Mouse (Mus musculus) liver, embryonic 11.5 days (tissue): Measurements from ENCODE around the gene Asic2. TPM values are rescaled to one million over a fixed set of nuclear protein-coding genes. Genes with fewer than 3 reads are reported as not detected.

ENCODE experiments used
- ATAC-seq: fragments of 200-750 bp; cut with Nextera tagmentation; replicated peaks from 2 replicates; pipeline ENCODE4 v1.8.0; 2017; ENCODE audit warnings: moderate number of reproducible peaks, mild to moderate bottlenecking, moderate TSS enrichment, moderate library complexity; ENCODE audit not compliant: low FRiP score
- DNase-seq: peaks from one replicate; pipeline ENCODE4 v3.0.0-alpha.2; 2017; ENCODE audit warnings: low spot score
- H3K27ac ChIP-seq: fragments of 300-500 bp; sonication (generic); 2 replicates; pipeline ENCODE4 v1.5.1; 2014; ENCODE audit warnings: mild to moderate bottlenecking, low read depth, low read length, control low read depth
- H3K27me3 ChIP-seq: fragments of 300-500 bp; sonication (generic); replicated peaks from 2 replicates; pipeline ENCODE4 v1.6.1; 2014; ENCODE audit warnings: low read length, mixed read lengths; ENCODE audit not compliant: control insufficient read depth, insufficient read depth
- H3K36me3 ChIP-seq: fragments of 300-500 bp; sonication (generic); 2 replicates; pipeline ENCODE4 v1.6.1; 2014; ENCODE audit warnings: mild to moderate bottlenecking, low read length, moderate library complexity, mixed read lengths; ENCODE audit not compliant: control insufficient read depth, insufficient read depth
- H3K4me1 ChIP-seq: fragments of 300-500 bp; sonication (generic); replicated peaks from 2 replicates; pipeline ENCODE4 v1.6.1; 2014; ENCODE audit warnings: low read length, mixed read lengths; ENCODE audit not compliant: control insufficient read depth, insufficient read depth
- H3K4me2 ChIP-seq: fragments of 300-500 bp; sonication (generic); 2 replicates; pipeline ENCODE4 v1.6.1; 2014; ENCODE audit warnings: mild to moderate bottlenecking, control low read depth, moderate library complexity
- H3K4me3 ChIP-seq: fragments of 300-500 bp; sonication (generic); 2 replicates; pipeline ENCODE4 v1.5.1; 2014; ENCODE audit warnings: low read depth, low read length, control low read depth
- H3K9ac ChIP-seq: fragments of 300-500 bp; sonication (generic); 2 replicates; pipeline ENCODE4 v1.6.1; 2014; ENCODE audit warnings: low read depth, low read length, control low read depth
- H3K9me3 ChIP-seq: fragments of 300-500 bp; sonication (generic); 2 replicates; pipeline ENCODE4 v1.6.1; 2016; ENCODE audit warnings: low read length, inconsistent platforms, mixed read lengths; ENCODE audit not compliant: control insufficient read depth
- WGBS: fragments of 180-500 bp; shearing (Covaris S2); extraction: QIAGEN DNeasy Blood & Tissue Kit; methylation state at CpG from one replicate; pipeline ENCODE4 v1.1.7; 2014; 5-methylcytosine and 5-hydroxymethylcytosine counted together
- polyA plus RNA-seq: library from polyadenylated mRNA; unstranded; fragments of >200 nt; fragmentation: Nextera tagmentation; extraction: Ambion mirVana; gene quantifications from 2 replicates; pipeline ENCODE4 v1.2.1, GENCODE M21; 2014

Asic2 gene
- polyA plus RNA-seq, 1 experiment from 2014 or later, result 0.27 TPM

GRCm38 (mm10) chr11:81845010-81845685, 123.1 kb downstream of the Asic2 start:
- Histone ChIP-seq H3K4me3 (no peak overlapping the region), H3K4me2 (no peak overlapping the region), H3K9ac (no peak overlapping the region), H3K27me3 (no peaks in the 10 kb centered on the region), H3K4me1 (no peaks in the 10 kb centered on the region), H3K27ac (no peak overlapping the region), H3K9me3 (no peaks in the 10 kb centered on the region), H3K36me3 (no peaks in the 10 kb centered on the region)
- 68% methylated on average over 5 of the region's 5 CpGs for WGBS
- ATAC-seq, result no peak
- DNase-seq, result no peak

- no peak for ATAC-seq
- Histone ChIP-seq H3K4me2 (no peak overlapping the region), H3K4me1 (no peaks in the 10 kb centered on the region), H3K27ac (no peak overlapping the region), H3K9ac (no peak overlapping the region), H3K27me3 (no peaks in the 10 kb centered on the region), H3K4me3 (no peak overlapping the region), H3K36me3 (no peaks in the 10 kb centered on the region), H3K9me3 (no peaks in the 10 kb centered on the region)
- WGBS, result 52% methylated on average over 2 of the region's 2 CpGs
- no peak for DNase-seq
These were observed 127.3 kb downstream of the Asic2 start for GRCm38 (mm10) chr11:81841001-81841400.

GRCm38 (mm10) chr11:81838426-81838825, 129.8 kb downstream of the Asic2 start:
- ATAC-seq (no peak), DNase-seq (no peak)
- WGBS, result 83% methylated on average over 4 of the region's 4 CpGs
- no peak overlapping the region for H3K4me2 ChIP-seq
- H3K4me1 ChIP-seq, result no peaks in the 10 kb centered on the region
- H3K27me3 ChIP-seq, result no peaks in the 10 kb centered on the region
- H3K27ac ChIP-seq, result no peak overlapping the region
- no peaks in the 10 kb centered on the region for H3K36me3 ChIP-seq
- H3K9ac ChIP-seq, result no peak overlapping the region
- H3K4me3 ChIP-seq, result no peak overlapping the region
- no peaks in the 10 kb centered on the region for H3K9me3 ChIP-seq

DNA sequence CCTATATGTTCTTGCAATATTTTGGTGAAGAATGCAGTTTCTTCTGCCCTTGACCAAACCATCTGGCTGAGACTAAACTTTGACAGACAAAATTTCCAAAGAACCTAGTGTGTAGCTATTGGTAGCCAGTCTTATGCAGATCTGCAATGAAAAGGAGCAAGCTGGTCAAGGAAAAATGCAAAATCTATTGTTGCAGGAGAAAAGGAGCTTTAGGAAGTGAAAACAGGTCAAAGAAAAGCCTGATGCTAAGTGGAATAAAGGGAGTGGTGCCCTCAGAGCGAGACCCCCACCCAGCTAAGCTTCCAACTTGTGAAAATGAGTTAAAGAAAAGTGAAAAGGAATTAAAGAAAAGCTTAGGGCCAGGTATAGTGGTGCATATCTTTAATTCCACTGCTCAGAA, 135.9 kb downstream of the Asic2 start:
- no peaks in the 10 kb centered on the region for H3K36me3 ChIP-seq
- ATAC-seq (no peak), DNase-seq (no peak)
- no peaks in the 10 kb centered on the region for H3K9me3 ChIP-seq
- WGBS, result 56% methylated on average over 1 of the region's 1 CpGs
- H3K9ac ChIP-seq, result no peak overlapping the region
- H3K27ac ChIP-seq, result no peak overlapping the region
- H3K4me1 ChIP-seq, result no peaks in the 10 kb centered on the region
- no peak overlapping the region for H3K4me2 ChIP-seq
- no peak overlapping the region for H3K4me3 ChIP-seq
- no peaks in the 10 kb centered on the region for H3K27me3 ChIP-seq

- Histone ChIP-seq H3K27ac (no peak overlapping the region), H3K9ac (no peak overlapping the region), H3K27me3 (no peaks in the 10 kb centered on the region), H3K4me3 (no peak overlapping the region), H3K4me2 (no peak overlapping the region), H3K9me3 (no peaks in the 10 kb centered on the region), H3K4me1 (no peaks in the 10 kb centered on the region), H3K36me3 (no peaks in the 10 kb centered on the region)
- DNase-seq (no peak), ATAC-seq (no peak)
- 76% methylated on average over 5 of the region's 5 CpGs for WGBS
These were observed 151.7 kb downstream of the Asic2 start for GRCm38 (mm10) chr11:81816531-81816930.

DNA sequence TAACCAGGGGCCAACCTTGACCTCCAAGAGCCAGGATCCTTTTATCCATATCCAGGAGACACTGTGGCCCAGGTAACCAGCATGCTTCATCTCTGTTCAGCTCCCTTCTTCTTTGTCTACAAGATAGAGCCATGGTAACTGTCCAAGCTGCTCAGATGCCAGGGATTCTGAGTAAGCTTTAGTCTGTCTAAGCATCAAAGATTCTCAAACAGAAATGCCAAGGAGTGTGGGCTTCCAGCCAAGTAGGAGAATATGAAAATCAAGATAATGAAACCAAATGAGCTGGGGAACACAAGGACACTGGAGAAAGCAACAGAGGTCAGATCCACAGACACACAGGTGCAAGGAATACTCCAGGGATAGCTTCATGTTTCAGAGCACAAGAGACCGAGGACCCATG, 153.4 kb downstream of the Asic2 start:
- DNase-seq, result no peak
- H3K4me1 ChIP-seq, result no peaks in the 10 kb centered on the region
- 91% methylated on average over 1 of the region's 1 CpGs for WGBS
- no peak overlapping the region for H3K9ac ChIP-seq
- H3K9me3 ChIP-seq, result peaks cover 3% of the 10 kb centered on the region; the same call in 1 of the 2 replicates
- no peaks in the 10 kb centered on the region for H3K27me3 ChIP-seq
- H3K27ac ChIP-seq, result no peak overlapping the region
- ATAC-seq, result no peak
- no peak overlapping the region for H3K4me2 ChIP-seq
- no peaks in the 10 kb centered on the region for H3K36me3 ChIP-seq
- H3K4me3 ChIP-seq, result no peak overlapping the region

DNA sequence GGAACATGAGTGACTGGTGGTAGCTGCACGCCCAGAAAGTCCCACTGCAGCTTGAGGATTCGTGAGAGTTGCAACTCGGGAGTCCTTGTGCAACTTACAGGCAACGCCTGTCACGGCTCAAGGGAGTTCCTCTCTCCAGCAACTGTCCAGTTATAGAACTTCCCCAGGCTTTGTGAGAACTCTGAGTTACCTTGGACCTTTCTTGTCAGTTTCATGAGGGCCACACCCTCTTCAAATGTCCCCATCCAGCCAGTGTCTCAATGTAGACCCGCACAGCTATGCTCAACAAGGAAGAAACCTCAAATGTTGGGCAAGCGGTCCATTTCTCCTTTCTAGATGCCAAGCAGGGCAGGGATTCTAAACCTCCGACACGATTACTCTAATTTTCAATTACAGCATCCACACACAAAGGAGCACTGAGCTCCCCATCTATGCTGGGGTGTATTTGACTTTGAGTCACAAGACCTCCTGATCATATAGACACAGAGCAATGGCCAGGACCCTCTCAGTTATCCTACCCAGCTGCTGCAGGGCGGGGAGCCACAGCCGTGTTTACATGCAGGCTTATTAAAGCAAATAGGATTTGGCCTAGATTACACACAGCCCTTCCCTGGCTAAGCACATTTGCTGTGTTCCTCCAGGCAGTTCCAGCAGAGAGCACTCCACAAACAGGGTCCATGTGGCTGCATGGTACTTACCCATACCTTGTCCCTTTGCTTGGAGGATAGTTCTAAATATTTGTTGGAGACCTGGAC, 161.2 kb downstream of the Asic2 start:
- no peaks in the 10 kb centered on the region for H3K36me3 ChIP-seq
- peaks cover 3% of the 10 kb centered on the region; the same call in 1 of the 2 replicates for H3K9me3 ChIP-seq
- no peak overlapping the region for H3K9ac ChIP-seq
- WGBS, result 72% methylated on average over 11 of the region's 11 CpGs
- no peak for ATAC-seq
- no peaks in the 10 kb centered on the region for H3K4me1 ChIP-seq
- H3K4me3 ChIP-seq, result no peak overlapping the region
- no peaks in the 10 kb centered on the region for H3K27me3 ChIP-seq
- H3K4me2 ChIP-seq, result no peak overlapping the region
- H3K27ac ChIP-seq, result no peak overlapping the region
- DNase-seq, result no peak

DNA sequence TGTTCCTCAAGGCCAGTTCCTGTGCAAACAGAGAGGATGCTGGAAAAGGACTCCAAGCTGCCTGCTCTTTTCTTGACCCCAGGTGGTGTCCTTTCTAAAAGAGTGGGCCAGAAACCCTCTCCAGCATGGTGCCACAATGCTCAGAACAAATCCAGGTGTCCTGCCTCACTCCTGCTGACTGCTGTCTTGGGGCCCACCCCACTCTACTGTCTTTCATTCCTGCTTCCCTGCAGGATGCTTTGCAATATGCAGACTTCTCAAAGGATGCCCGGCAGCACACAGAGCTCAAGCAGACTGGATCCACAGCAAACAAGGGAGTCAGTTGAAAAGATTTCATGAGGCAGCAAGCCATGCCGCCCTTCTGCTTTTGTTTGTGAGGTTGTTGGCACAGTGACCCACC, 164.7 kb downstream of the Asic2 start:
- no peak overlapping the region for H3K27ac ChIP-seq
- no peak overlapping the region for H3K9ac ChIP-seq
- no peaks in the 10 kb centered on the region for H3K27me3 ChIP-seq
- no peak for ATAC-seq
- H3K4me2 ChIP-seq, result no peak overlapping the region
- H3K4me1 ChIP-seq, result no peaks in the 10 kb centered on the region
- no peak overlapping the region for H3K4me3 ChIP-seq
- H3K9me3 ChIP-seq, result no peaks in the 10 kb centered on the region
- WGBS, result 52% methylated on average over 2 of the region's 2 CpGs
- no peaks in the 10 kb centered on the region for H3K36me3 ChIP-seq
- no peak for DNase-seq

DNA sequence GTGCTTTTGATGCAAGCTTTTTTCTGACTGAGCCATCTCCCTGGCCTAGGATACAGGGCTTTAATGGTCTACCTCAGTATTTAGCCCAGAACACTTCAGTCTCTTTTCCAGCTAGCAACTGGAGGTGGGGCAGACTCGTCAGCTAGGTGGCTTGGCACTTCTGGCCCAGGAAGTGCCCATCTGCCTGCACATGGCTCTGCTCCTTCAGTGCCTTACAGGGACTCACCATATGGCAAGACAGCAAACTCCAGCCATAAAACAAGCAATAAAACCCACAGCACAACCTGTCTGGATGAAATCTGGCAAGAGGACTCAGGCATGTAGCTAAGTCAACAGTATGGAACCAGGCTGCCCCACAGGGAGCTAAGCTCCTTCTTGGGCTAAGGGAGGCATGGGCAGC, 165.6 kb downstream of the Asic2 start:
- ATAC-seq (no peak), DNase-seq (no peak)
- no peaks in the 10 kb centered on the region for H3K27me3 ChIP-seq
- no peak overlapping the region for H3K4me2 ChIP-seq
- H3K36me3 ChIP-seq, result no peaks in the 10 kb centered on the region
- WGBS, result 52% methylated on average over 1 of the region's 1 CpGs
- no peaks in the 10 kb centered on the region for H3K4me1 ChIP-seq
- no peak overlapping the region for H3K27ac ChIP-seq
- H3K9me3 ChIP-seq, result no peaks in the 10 kb centered on the region
- H3K9ac ChIP-seq, result no peak overlapping the region
- H3K4me3 ChIP-seq, result no peak overlapping the region
